ENCODE assay signal across 8 mouse cellular contexts in the genomic region with DNA sequence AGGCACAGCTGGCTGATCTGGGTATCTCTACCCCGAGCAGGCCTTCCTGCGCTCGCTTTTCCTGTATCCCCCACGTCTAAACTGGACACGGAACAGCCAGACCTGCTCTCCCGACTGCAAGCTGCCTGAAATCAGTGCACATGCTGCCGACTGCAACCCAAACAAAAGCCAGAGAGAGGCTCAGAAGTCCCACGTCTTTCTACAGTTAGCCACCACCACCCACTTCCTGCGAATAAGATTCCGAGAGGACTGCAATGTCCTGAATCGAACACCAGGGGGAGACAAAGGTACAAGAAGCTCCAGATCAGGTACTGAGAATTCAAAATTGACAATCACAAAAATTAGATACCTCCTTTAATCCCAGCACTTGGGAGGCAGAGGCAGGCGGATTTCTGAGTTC. TPM values are rescaled to one million over a fixed set of nuclear protein-coding genes. Genes with fewer than 3 reads are reported as not detected.
DNase-seq lines count a peak whose midpoint lies in the region; ATAC-seq and TF ChIP-seq lines count a peak whose summit lies in the region.

No protein-coding gene starts in this region.

- H3K4me1 ChIP-seq in lung, embryonic 14.5 days (ENCODE audit: insufficient read depth) = no peaks in the 10 kb centered on the region

- H3K9ac ChIP-seq in lung, embryonic 14.5 days = peak overlapping the region; percentile 33

- no peaks in the 10 kb centered on the region for H3K36me3 ChIP-seq in lung, embryonic 14.5 days (ENCODE audit: insufficient read depth)

- peak; percentile 89 for TF ChIP-seq CTCF in lung, embryonic 14.5 days (IDR thresholded peaks at IDR 0.05; ENCODE audit: low read depth)

- 21% methylated on average over 12 of the region's 12 CpGs for WGBS in lung, embryonic 14.5 days

- peak; percentile 58; the same call in 1 of the 2 replicates for ATAC-seq in lung, embryonic 14.5 days (ENCODE audit: insufficient read depth)

- no peak overlapping the region for H3K27ac ChIP-seq in lung, embryonic 14.5 days (ENCODE audit: low read depth)

- no peak overlapping the region for H3K4me3 ChIP-seq in lung, embryonic 14.5 days (ENCODE audit: low read depth, low read length)

- intact Hi-C loops in heart, postnatal 36 days (cut with DNase I) = loop anchor here (5.0 kb wide), 1 partner anchor 262 kb away; no protein-coding TSS in a partner anchor

- no peaks in the 10 kb centered on the region for H3K27me3 ChIP-seq in lung, embryonic 14.5 days (ENCODE audit: insufficient read depth, low read length)

- H3K4me2 ChIP-seq in lung, embryonic 14.5 days = peak overlapping the region; percentile 41

- DNase-seq in ES-CJ7 (ENCODE audit: low read depth, low spot score) = peak; percentile 88
- peak; percentile 91 for DNase-seq in brain, adult 2 months (ENCODE audit: low read depth, low spot score)
- peak; percentile 42 for DNase-seq in fibroblast of lung, adult 2 months (ENCODE audit: low read depth)
- DNase-seq in heart, postnatal 36 days = peak; percentile 73
- DNase-seq in layer of hippocampus, adult 9-10 months (ENCODE audit: low spot score) = peak; percentile 76
- peak; percentile 89 for DNase-seq in lung, embryonic 14.5 days
- DNase-seq in ovary, postnatal 14 days (ENCODE audit: low spot score) = peak; percentile 50
- DNase-seq in thymus, postnatal 0 days (ENCODE audit: low spot score) = peak; percentile 87

- H3K9me3 ChIP-seq in lung, embryonic 14.5 days (ENCODE audit: low read depth, low read length) = no peaks in the 10 kb centered on the region

RNA-seq across cellular contexts. Expression of a gene that starts 13.8 kb away (rescaled TPM):
- 10 to 100 TPM; 12.8 to 13.5 TPM for total RNA-seq in heart, postnatal 36 days (2021)
- polyA plus RNA-seq in lung, embryonic 14.5 days (2014; fragmentation: Nextera tagmentation; extraction: Ambion mirVana) = 55.8 and 57.3 TPM in 2 replicates
- polyA plus RNA-seq in thymus, postnatal 0 days (2015; fragmentation: Nextera tagmentation; extraction: Ambion mirVana) = 54.5 and 55.8 TPM in 2 replicates

RNA-seq across cellular contexts. Expression of a gene that starts 13.8 kb away (rescaled TPM):
- 10 to 100 TPM in 1 of 2 experiments, 1 to 10 TPM in 1; 8.2 to 12.0 TPM for total RNA-seq in heart, postnatal 36 days (2021)
- polyA plus RNA-seq in lung, embryonic 14.5 days (2014; fragmentation: Nextera tagmentation; extraction: Ambion mirVana) = 32.4 and 36.8 TPM in 2 replicates
- 22.9 and 23.0 TPM in 2 replicates for polyA plus RNA-seq in thymus, postnatal 0 days (2015; fragmentation: Nextera tagmentation; extraction: Ambion mirVana)
